Mouse (Mus musculus) kidney, embryonic 15.5 days (tissue): ENCODE data around the gene Cyth2. TPM values are rescaled to one million over a fixed set of nuclear protein-coding genes. Genes with fewer than 3 reads are reported as not detected.

ENCODE experiments used
- ATAC-seq: fragments of 200-750 bp; cut with Nextera tagmentation; replicated peaks from 2 replicates; pipeline ENCODE4 v1.8.0; 2017; ENCODE audit warnings: moderate TSS enrichment; ENCODE audit not compliant: low FRiP score
- H3K27ac ChIP-seq: fragments of 300-500 bp; sonication (generic); 2 replicates; pipeline ENCODE4 v1.5.1; 2015; ENCODE audit warnings: mild to moderate bottlenecking, inconsistent platforms
- H3K27me3 ChIP-seq: fragments of 300-500 bp; sonication (generic); 2 replicates; pipeline ENCODE4 v1.6.1; 2015; ENCODE audit warnings: inconsistent platforms
- H3K36me3 ChIP-seq: fragments of 300-500 bp; sonication (generic); 2 replicates; pipeline ENCODE4 v1.6.1; 2015; ENCODE audit warnings: inconsistent platforms
- H3K4me1 ChIP-seq: fragments of 300-500 bp; sonication (generic); 2 replicates; pipeline ENCODE4 v1.6.1; 2015; ENCODE audit warnings: inconsistent platforms
- H3K4me2 ChIP-seq: fragments of 300-500 bp; sonication (generic); 2 replicates; pipeline ENCODE4 v1.6.1; 2015; ENCODE audit warnings: moderate library complexity, mild to moderate bottlenecking, inconsistent platforms
- H3K4me3 ChIP-seq: fragments of 300-500 bp; sonication (generic); replicated peaks from 2 replicates; pipeline ENCODE4 v1.5.1; 2015; ENCODE audit warnings: mild to moderate bottlenecking, inconsistent platforms
- H3K9ac ChIP-seq: fragments of 300-500 bp; sonication (generic); 2 replicates; pipeline ENCODE4 v1.6.1; 2015; ENCODE audit warnings: mild to moderate bottlenecking, inconsistent platforms
- H3K9me3 ChIP-seq: fragments of 300-500 bp; sonication (generic); replicated peaks from 2 replicates; pipeline ENCODE4 v1.6.1; 2016; ENCODE audit warnings: inconsistent platforms
- WGBS: fragments of 180-500 bp; shearing (Covaris S2); methylation state at CpG from one replicate; pipeline ENCODE4 v1.1.7; 2015; ENCODE audit warnings: mixed read lengths; 5-methylcytosine and 5-hydroxymethylcytosine counted together
- polyA plus RNA-seq: library from polyadenylated mRNA; unstranded; fragments of >200 nt; fragmentation: Nextera tagmentation; extraction: Ambion mirVana; gene quantifications from 2 replicates; pipeline ENCODE4 v1.2.1, GENCODE M21; 2015

The Cyth2 gene
- polyA plus RNA-seq: 130 and 132 TPM in 2 replicates

- WGBS: under 1% methylated on average over 61 of the region's 92 CpGs
- Histone ChIP-seq H3K9ac (peak within 1 kb of the TSS; percentile 98), H3K4me1 (peaks cover 26% of the 10 kb centered on the region), H3K27me3 (no peaks in the 10 kb centered on the region), H3K9me3 (no peaks in the 10 kb centered on the region), H3K4me3 (peak within 1 kb of the TSS; percentile 86), H3K36me3 (peaks cover 41% of the 10 kb centered on the region), H3K4me2 (peak within 1 kb of the TSS; percentile 76), H3K27ac (peak within 1 kb of the TSS; percentile 100)
- ATAC-seq: peak; percentile 99
Observed at GRCm38 (mm10) chr7:45813787-45814779, at the start of gene Cyth2. Gene Cyth2 (minus strand): TSS chr7:45814581.

GRCm38 (mm10) chr7:45862804-45863203 is 48.4 kb upstream of the Cyth2 start:
- WGBS: 86% methylated on average over 7 of the region's 7 CpGs
- H3K27me3 ChIP-seq: peaks cover 41% of the 10 kb centered on the region
- H3K4me2 ChIP-seq: no peak overlapping the region
- H3K4me1 ChIP-seq: peaks cover 23% of the 10 kb centered on the region
- no peak overlapping the region for H3K27ac ChIP-seq
- H3K36me3 ChIP-seq: no peaks in the 10 kb centered on the region
- no peak overlapping the region for H3K9ac ChIP-seq
- no peak for ATAC-seq
- H3K4me3 ChIP-seq: no peak overlapping the region
- no peaks in the 10 kb centered on the region for H3K9me3 ChIP-seq

- H3K4me2 ChIP-seq: no peak overlapping the region
- H3K4me3 ChIP-seq: no peak overlapping the region
- H3K9me3 ChIP-seq: no peaks in the 10 kb centered on the region
- H3K36me3 ChIP-seq: no peaks in the 10 kb centered on the region
- no peak for ATAC-seq
- no peak overlapping the region for H3K9ac ChIP-seq
- H3K4me1 ChIP-seq: peaks cover 21% of the 10 kb centered on the region
- H3K27ac ChIP-seq: no peak overlapping the region
- 50% methylated on average over 4 of the region's 4 CpGs for WGBS
- peaks cover 54% of the 10 kb centered on the region for H3K27me3 ChIP-seq
Observed at GRCm38 (mm10) chr7:45859008-45859407, 44.6 kb upstream of the Cyth2 start.

GRCm38 (mm10) chr7:45856950-45857901 is 42.8 kb upstream of the Cyth2 start:
- peak; percentile 59 for ATAC-seq
- Histone ChIP-seq H3K4me1 (peaks cover 21% of the 10 kb centered on the region), H3K27ac (no peak overlapping the region), H3K9ac (peak overlapping the region; percentile 24; the same call in 1 of the 2 replicates), H3K4me2 (peak overlapping the region; percentile 68), H3K36me3 (no peaks in the 10 kb centered on the region), H3K4me3 (peak overlapping the region; percentile 40), H3K27me3 (peaks cover 49% of the 10 kb centered on the region), H3K9me3 (no peaks in the 10 kb centered on the region)
- WGBS: 3% methylated on average over 30 of the region's 30 CpGs

DNA sequence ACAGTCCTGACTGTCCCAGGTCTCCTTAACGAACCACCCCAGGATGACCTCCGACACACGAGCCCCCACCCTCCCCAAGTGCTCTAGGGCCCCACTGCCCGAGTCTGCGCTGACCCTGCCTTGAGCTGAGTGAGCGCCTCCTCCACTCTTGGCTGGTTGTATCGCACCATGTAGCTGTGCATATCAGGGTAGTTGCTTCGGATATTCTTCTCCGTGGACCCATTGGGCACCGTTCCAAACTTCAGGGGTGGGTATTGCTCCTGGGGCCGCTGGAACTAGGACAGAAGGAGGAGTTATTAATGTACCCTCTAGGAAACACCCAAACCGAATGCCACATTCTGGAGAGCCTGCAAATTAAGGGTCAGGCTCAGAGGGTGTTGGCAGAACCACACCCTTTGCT is 38.7 kb upstream of the Cyth2 start:
- ATAC-seq: no peak
- Histone ChIP-seq H3K4me3 (no peak overlapping the region), H3K27me3 (peaks cover 34% of the 10 kb centered on the region), H3K9me3 (no peaks in the 10 kb centered on the region), H3K27ac (no peak overlapping the region), H3K36me3 (no peaks in the 10 kb centered on the region), H3K4me1 (peaks cover 17% of the 10 kb centered on the region), H3K4me2 (no peak overlapping the region), H3K9ac (no peak overlapping the region)
- 73% methylated on average over 12 of the region's 12 CpGs for WGBS

- Histone ChIP-seq H3K4me2 (no peak overlapping the region), H3K9me3 (no peaks in the 10 kb centered on the region), H3K4me1 (no peaks in the 10 kb centered on the region), H3K27me3 (peaks cover 15% of the 10 kb centered on the region; the same call in 1 of the 2 replicates), H3K4me3 (no peak overlapping the region), H3K9ac (no peak overlapping the region), H3K27ac (no peak overlapping the region), H3K36me3 (no peaks in the 10 kb centered on the region)
- no peak for ATAC-seq
- WGBS: 69% methylated on average over 3 of the region's 3 CpGs
Observed at GRCm38 (mm10) chr7:45850661-45851060, 36.3 kb upstream of the Cyth2 start.

- 21% methylated on average over 6 of the region's 6 CpGs for WGBS
- H3K9ac ChIP-seq: no peak overlapping the region
- no peaks in the 10 kb centered on the region for H3K36me3 ChIP-seq
- no peaks in the 10 kb centered on the region for H3K9me3 ChIP-seq
- H3K27ac ChIP-seq: no peak overlapping the region
- ATAC-seq: no peak
- H3K4me2 ChIP-seq: no peak overlapping the region
- H3K27me3 ChIP-seq: peaks cover 22% of the 10 kb centered on the region; the same call in 1 of the 2 replicates
- H3K4me3 ChIP-seq: no peak overlapping the region
- H3K4me1 ChIP-seq: no peaks in the 10 kb centered on the region
Observed at GRCm38 (mm10) chr7:45848447-45849027, 34.2 kb upstream of the Cyth2 start.

- no peak overlapping the region for H3K4me3 ChIP-seq
- H3K9me3 ChIP-seq: no peaks in the 10 kb centered on the region
- no peak overlapping the region for H3K9ac ChIP-seq
- no peak overlapping the region for H3K4me2 ChIP-seq
- peaks cover 21% of the 10 kb centered on the region for H3K27me3 ChIP-seq
- no peaks in the 10 kb centered on the region for H3K36me3 ChIP-seq
- H3K4me1 ChIP-seq: no peaks in the 10 kb centered on the region
- no peak for ATAC-seq
- no peak overlapping the region for H3K27ac ChIP-seq
- WGBS: 89% methylated on average over 10 of the region's 10 CpGs
Observed at GRCm38 (mm10) chr7:45842950-45843744, 28.8 kb upstream of the Cyth2 start.

DNA sequence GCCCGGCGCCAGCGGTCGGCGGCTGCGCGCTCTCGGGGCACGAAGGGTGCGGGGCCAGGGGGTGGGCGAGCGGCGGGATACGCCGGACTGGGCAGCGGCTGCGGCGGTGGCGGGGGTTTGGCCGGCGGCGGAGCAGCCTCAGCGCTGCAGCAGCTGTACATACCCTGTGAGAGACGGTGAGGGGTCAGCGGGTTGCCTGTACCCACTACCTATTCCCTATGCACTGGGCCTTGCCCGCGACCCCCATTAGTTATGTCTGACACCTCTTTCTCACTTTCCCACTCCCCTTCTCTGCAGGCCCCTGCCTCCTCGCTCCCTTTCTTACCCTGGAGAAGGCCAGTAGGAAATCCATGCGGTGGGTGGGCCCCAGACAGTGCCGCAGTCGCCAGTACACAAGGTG is 19.5 kb upstream of the Cyth2 start:
- 4% methylated on average over 24 of the region's 31 CpGs for WGBS
- peaks cover 7% of the 10 kb centered on the region for H3K36me3 ChIP-seq
- ATAC-seq: no peak
- H3K4me3 ChIP-seq: peak overlapping the region; percentile 42
- peak overlapping the region; percentile 68 for H3K4me2 ChIP-seq
- H3K9ac ChIP-seq: peak overlapping the region; percentile 31; the same call in 1 of the 2 replicates
- no peaks in the 10 kb centered on the region for H3K9me3 ChIP-seq
- H3K27me3 ChIP-seq: peaks cover 53% of the 10 kb centered on the region
- H3K27ac ChIP-seq: no peak overlapping the region
- peaks cover 42% of the 10 kb centered on the region for H3K4me1 ChIP-seq

DNA sequence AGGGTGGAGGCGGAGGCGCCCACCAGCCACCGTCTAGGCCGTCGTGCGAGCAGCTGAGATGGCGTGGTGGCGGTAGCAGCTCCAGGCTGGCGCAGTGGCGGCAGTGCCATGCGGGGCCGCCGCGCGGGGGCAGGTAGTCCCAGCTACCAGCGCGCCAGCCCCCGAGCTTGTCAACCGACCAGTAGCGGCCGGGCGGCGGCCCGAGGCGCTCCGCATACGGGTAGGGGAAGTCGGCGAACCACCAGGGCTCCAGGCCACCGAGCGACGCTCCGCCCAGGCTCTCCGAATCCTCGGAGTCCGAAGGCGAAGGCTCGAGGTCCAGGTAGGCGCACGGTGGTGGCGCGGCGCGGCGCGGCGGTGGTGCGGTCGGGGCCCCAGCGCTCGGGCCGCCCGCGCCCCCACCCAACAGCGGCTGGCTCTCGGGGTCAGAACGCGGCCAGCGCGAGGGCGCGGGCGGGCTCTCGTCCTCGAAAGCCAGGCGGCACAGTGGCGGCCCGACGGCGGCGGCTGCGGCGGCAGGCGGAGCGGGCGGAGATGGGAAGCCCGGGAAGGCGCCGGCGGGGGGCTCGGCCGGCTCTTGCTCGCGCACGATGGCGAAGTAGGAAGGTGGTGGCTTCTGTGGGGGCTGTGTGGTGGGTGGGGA is 18.9 kb upstream of the Cyth2 start:
- Histone ChIP-seq H3K9ac (peak overlapping the region; percentile 31; the same call in 1 of the 2 replicates), H3K27ac (no peak overlapping the region), H3K4me3 (peak overlapping the region; percentile 42), H3K9me3 (no peaks in the 10 kb centered on the region), H3K36me3 (peaks cover 14% of the 10 kb centered on the region), H3K27me3 (peaks cover 53% of the 10 kb centered on the region), H3K4me1 (peaks cover 42% of the 10 kb centered on the region), H3K4me2 (peak overlapping the region; percentile 68)
- ATAC-seq: no peak; the same call in 1 of the 2 replicates
- WGBS: 2% methylated on average over 61 of the region's 86 CpGs
